Mouse (Mus musculus) lung, postnatal 36 days (tissue): ENCODE measurements around the gene Gm14393.
"Not testable (repeated sequence)": the region's sequence is repeated elsewhere in the genome, so short reads cannot be mapped to it uniquely, and the experiment has no call there.

Experiments
- DNase-seq: peaks from one replicate; pipeline ENCODE4 v3.0.0; 2022; ENCODE audit warnings: mixed read lengths

Gm14393 gene

DNA sequence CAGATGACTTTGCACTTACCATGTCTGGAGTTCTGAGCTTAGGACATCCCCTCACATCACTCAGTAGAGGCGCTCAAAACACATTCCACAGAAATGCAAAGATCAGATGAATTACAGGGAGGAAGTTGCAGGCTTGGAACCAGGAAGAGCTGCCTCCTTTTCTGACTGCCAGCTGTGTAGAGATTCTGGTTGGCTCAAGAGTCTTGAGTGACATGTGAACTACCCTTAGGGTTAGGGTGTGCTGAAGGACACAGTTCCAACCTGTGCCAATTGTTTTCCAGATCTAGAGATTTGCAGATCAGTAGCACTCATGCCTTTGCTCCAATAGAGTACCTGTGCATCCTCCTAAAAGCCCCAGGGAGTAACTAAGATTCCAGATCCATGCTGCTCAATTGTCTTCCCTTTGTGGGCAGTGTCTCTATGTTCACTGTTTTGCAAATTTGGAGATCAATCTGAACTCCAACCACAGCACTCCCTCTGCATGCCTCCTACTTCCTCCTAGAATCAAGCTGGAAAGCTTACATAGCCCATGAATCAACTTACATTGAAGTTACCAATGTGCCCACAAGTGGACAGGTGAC, at the start of gene Gm14393:
Gene Gm14393, minus strand, starts transcription at position 101 of the 581 bp plus-strand sequence.
- not testable (repeated sequence) for DNase-seq

DNA sequence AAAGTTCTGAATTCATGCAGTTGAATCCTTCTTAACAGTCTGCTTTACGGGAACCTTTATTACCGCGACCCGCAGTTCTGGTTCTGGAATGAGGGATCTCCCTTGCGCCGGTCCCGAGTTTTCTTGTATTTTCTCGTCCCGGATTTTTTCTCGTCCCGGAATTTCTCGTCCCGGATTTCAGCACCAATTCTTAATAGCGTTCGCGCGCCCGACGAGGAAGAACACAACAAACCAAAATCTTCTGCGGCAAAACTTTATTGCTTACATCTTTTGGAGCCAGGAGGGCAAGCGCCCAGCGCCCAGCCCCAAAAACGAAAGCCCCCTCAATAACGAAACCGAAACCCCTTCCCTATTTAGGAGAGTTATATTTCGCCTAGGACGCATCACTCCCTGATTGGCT, 23.3 kb downstream of the Gm14393 start:
- DNase-seq = not testable (repeated sequence)
